In the genomic region with DNA sequence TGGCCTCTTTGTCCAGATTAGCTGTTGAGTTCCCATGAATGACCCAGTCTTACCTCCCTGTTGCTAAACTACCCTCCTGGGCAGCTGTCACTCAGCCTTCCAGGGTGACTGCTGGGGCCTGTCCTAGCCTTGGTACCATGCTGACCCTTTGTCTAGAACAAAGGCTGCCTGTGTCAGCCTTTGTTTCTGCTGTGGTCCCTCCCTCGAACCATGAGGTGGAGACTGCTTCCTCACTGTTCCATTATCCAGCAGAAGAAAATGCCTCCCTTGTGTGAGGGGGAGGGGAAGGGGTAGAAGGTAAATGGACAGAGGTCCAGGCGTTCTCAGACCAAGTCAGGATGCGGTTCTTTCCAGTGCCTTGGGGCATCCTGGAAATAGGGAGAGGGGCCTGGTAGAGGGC, we compare ENCODE assay signal across 13 mouse cellular contexts. TPM values are rescaled to one million over a fixed set of nuclear protein-coding genes. Genes with fewer than 3 reads are reported as not detected.
DNase-seq lines count a peak whose midpoint lies in the region; ATAC-seq lines count a peak whose summit lies in the region.
"Had no signal": no experiment of that assay in that cellular context is flagged by ENCODE, and none has a peak within 500 bp of the region (broad histone marks: within the 10 kb centered on the region; RNA-seq: fewer than 3 reads in every experiment).

No protein-coding gene starts in this region.

- no peaks in the 10 kb centered on the region for H3K36me3 ChIP-seq in heart, embryonic 15.5 days
- H3K36me3 ChIP-seq in forebrain, embryonic 16.5 days (ENCODE audit: control insufficient read depth, insufficient read depth), result no peaks in the 10 kb centered on the region; the same call in 1 of the 2 replicates
- no peaks in the 10 kb centered on the region for H3K36me3 ChIP-seq in neural tube, embryonic 11.5 days (ENCODE audit: control insufficient read depth, insufficient read depth, low read length)
- H3K36me3 ChIP-seq: stomach, embryonic 15.5 days had no signal

- DNase-seq in heart, postnatal 14 days, result no peak
- DNase-seq in brain, adult 2 months (ENCODE audit: low read depth, low spot score), result peak; percentile 89
- DNase-seq in neural tube, embryonic 11.5 days (ENCODE audit: low spot score), result peak; percentile 39
- DNase-seq in c-Kit-positive CD71-positive TER-119-positive erythroid progenitor cells, embryonic 14.5 days (ENCODE audit: low spot score), result no peak
- DNase-seq in cerebellum, adult 18-20 months, result no peak
- DNase-seq: cerebellum, postnatal 10 days; heart, postnatal 4 days; lung, postnatal 10 days had no signal

- no peaks in the 10 kb centered on the region for H3K9me3 ChIP-seq in heart, embryonic 15.5 days (replicated peaks)
- H3K9me3 ChIP-seq in forebrain, embryonic 16.5 days (ENCODE audit: control insufficient read depth, low read length), result no peaks in the 10 kb centered on the region
- H3K9me3 ChIP-seq in neural tube, embryonic 11.5 days (ENCODE audit: control insufficient read depth, low read length), result no peaks in the 10 kb centered on the region
- H3K9me3 ChIP-seq: stomach, embryonic 15.5 days had no signal

- no peak for ATAC-seq in heart, embryonic 15.5 days (replicated peaks; ENCODE audit: insufficient number of reproducible peaks, insufficient read depth, low FRiP score, low read depth)
- ATAC-seq in forebrain, embryonic 16.5 days, result 0 out of 2 replicates have a peak, but pooled peaks have one; percentile 21
- peak; percentile 64 for ATAC-seq in neural tube, embryonic 11.5 days (ENCODE audit: insufficient read depth, low FRiP score, low TSS enrichment)
- ATAC-seq in erythroid progenitor cell, adult 5-6 weeks (replicated peaks; ENCODE audit: low FRiP score, poor library complexity, severe bottlenecking), result no peak

- H3K27ac ChIP-seq in heart, embryonic 15.5 days, result peak overlapping the region; percentile 63; the same call in 1 of the 2 replicates
- H3K27ac ChIP-seq in forebrain, embryonic 16.5 days (ENCODE audit: low read length), result no peak overlapping the region
- H3K27ac ChIP-seq in neural tube, embryonic 11.5 days (ENCODE audit: low read depth, low read length), result peak overlapping the region; percentile 42; the same call in 1 of the 2 replicates
- H3K27ac ChIP-seq: kidney, postnatal 0 days; stomach, embryonic 15.5 days had no signal

- intact Hi-C loops in heart, postnatal 14 days (cut with DNase I), result loop anchor here (1.0 to 2.0 kb wide), 3 partner anchors 115 to 265 kb away; a partner anchor contains a TSS

- H3K27me3 ChIP-seq in heart, embryonic 15.5 days, result no peaks in the 10 kb centered on the region
- no peaks in the 10 kb centered on the region for H3K27me3 ChIP-seq in forebrain, embryonic 16.5 days (replicated peaks; ENCODE audit: control insufficient read depth, insufficient read depth, low read length)
- no peaks in the 10 kb centered on the region for H3K27me3 ChIP-seq in neural tube, embryonic 11.5 days (ENCODE audit: control insufficient read depth, insufficient read depth, low read length)
- H3K27me3 ChIP-seq: stomach, embryonic 15.5 days had no signal

- H3K4me3 ChIP-seq in heart, embryonic 15.5 days, result no peak overlapping the region
- H3K4me3 ChIP-seq in forebrain, embryonic 16.5 days (replicated peaks; ENCODE audit: low read length), result no peak overlapping the region
- no peak overlapping the region for H3K4me3 ChIP-seq in neural tube, embryonic 11.5 days (ENCODE audit: low read depth, low read length)
- H3K4me3 ChIP-seq: stomach, embryonic 15.5 days had no signal

- no peak overlapping the region for H3K9ac ChIP-seq in heart, embryonic 15.5 days
- no peak overlapping the region for H3K9ac ChIP-seq in forebrain, embryonic 16.5 days (replicated peaks; ENCODE audit: low read depth, low read length)
- no peak overlapping the region; the same call in 1 of the 2 replicates for H3K9ac ChIP-seq in neural tube, embryonic 11.5 days (ENCODE audit: low read length)
- H3K9ac ChIP-seq: stomach, embryonic 15.5 days had no signal

- H3K4me1 ChIP-seq in heart, embryonic 15.5 days (replicated peaks), result peaks cover 18% of the 10 kb centered on the region
- peaks cover 3% of the 10 kb centered on the region for H3K4me1 ChIP-seq in forebrain, embryonic 16.5 days (replicated peaks; ENCODE audit: control insufficient read depth, insufficient read depth, low read length)
- H3K4me1 ChIP-seq in neural tube, embryonic 11.5 days (ENCODE audit: control insufficient read depth, insufficient read depth, low read length), result peaks cover 9% of the 10 kb centered on the region; the same call in 1 of the 2 replicates
- H3K4me1 ChIP-seq: stomach, embryonic 15.5 days had no signal

- H3K4me2 ChIP-seq in heart, embryonic 15.5 days, result no peak overlapping the region
- H3K4me2 ChIP-seq in forebrain, embryonic 16.5 days (ENCODE audit: low read length), result no peak overlapping the region
- H3K4me2 ChIP-seq in neural tube, embryonic 11.5 days (ENCODE audit: low read depth), result no peak overlapping the region
- H3K4me2 ChIP-seq: stomach, embryonic 15.5 days had no signal

- WGBS in heart, embryonic 15.5 days, result 63% methylated on average over 3 of the region's 3 CpGs
- 27% methylated on average over 3 of the region's 3 CpGs for WGBS in forebrain, embryonic 16.5 days
- WGBS in neural tube, embryonic 11.5 days, result 27% methylated on average over 3 of the region's 3 CpGs

RNA-seq across cellular contexts. Expression of a gene that starts 48.9 kb away (rescaled TPM):
- 24.3 and 24.9 TPM in 2 replicates for polyA plus RNA-seq in heart, embryonic 15.5 days (2015; fragmentation: Nextera tagmentation; extraction: Ambion mirVana)
- total RNA-seq in heart, postnatal 14 days (2021), result 10 to 100 TPM; 25.9 to 26.4 TPM
- polyA plus RNA-seq in forebrain, embryonic 16.5 days (2015; fragmentation: Nextera tagmentation; extraction: Ambion mirVana), result 27.9 and 28.0 TPM in 2 replicates
- polyA plus RNA-seq in neural tube, embryonic 11.5 days (2014; fragmentation: Nextera tagmentation; extraction: Ambion mirVana), result 32.8 and 34.6 TPM in 2 replicates
- total RNA-seq in erythroid progenitor cell, adult 5-6 weeks (2015; ENCODE audit: low replicate concordance), result 22.0 and 24.7 TPM in 2 replicates
- 15.7 and 21.9 TPM in 2 replicates for total RNA-seq in erythroid progenitor cell, adult 5-6 weeks (2017; ENCODE audit: low replicate concordance)

Comparison
In these comparisons a context has a peak if more than half of its experiments do, and no peak if none do; other contexts are left out.
1. ATAC-seq: peak in forebrain, embryonic 16.5 days (single experiment) and neural tube, embryonic 11.5 days (single experiment); none in heart, embryonic 15.5 days (single experiment) and erythroid progenitor cell, adult 5-6 weeks (single experiment).
2. DNase-seq: peak in brain, adult 2 months (single experiment) and neural tube, embryonic 11.5 days (single experiment); none in heart, postnatal 14 days (0 of 2), c-Kit-positive CD71-positive TER-119-positive erythroid progenitor cells, embryonic 14.5 days (single experiment) and cerebellum, adult 18-20 months (0 of 2).